Mouse (Mus musculus): Measurements from ENCODE around the gene Sft2d1.

DNA sequence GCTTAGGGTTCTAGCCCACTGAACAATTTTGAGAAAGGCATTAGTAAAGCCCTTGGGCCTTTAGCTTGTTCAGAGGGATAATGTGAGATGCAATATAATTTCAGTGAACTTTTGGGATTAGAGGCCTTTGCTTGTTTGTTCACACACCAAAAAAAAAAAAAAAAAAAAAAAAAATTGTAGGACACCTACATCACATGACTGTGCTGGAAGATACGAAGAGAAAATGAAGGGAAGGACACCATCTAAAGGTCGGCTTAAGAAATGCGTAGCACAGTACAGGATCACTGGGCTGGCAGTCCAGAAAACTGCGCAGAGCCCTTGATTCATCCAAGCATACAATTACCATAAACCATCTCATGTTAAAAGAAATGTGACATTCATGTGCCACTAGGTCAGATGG, 9.4 kb upstream of the Sft2d1 start:
- TF ChIP-seq CTCF (IDR thresholded peaks at IDR 0.05; ENCODE audit: borderline replicate concordance, control insufficient read depth, extremely low read depth, insufficient read depth, low read length, poor library complexity) (no peak), POLR2A (IDR thresholded peaks at IDR 0.05; ENCODE audit: control insufficient read depth, extremely low read depth, insufficient read depth, low read length, poor library complexity) (no peak)

Measured in thymus, adult 2 months (tissue).